Mouse (Mus musculus) T-helper 17 cell (primary cell): ENCODE results near the gene Cep128.

Source experiments
- in situ Hi-C, 2 experiments: fragments of 300-600 bp; cut with MboI, MseI; formaldehyde crosslinking; loops; 1 replicate in 1 of 2; 2 replicates in 1 of 2; pipeline ENCODE4 v1.15.1; 2025; ENCODE audit warnings: high pct_unique_total_duplicates in 2 of 2

Gene Cep128

GRCm38 (mm10) chr12:91185564-91185963, 198.6 kb downstream of the Cep128 start:
- in situ Hi-C loops: loop anchor here in 1 of 2 experiments (5.0 to 25.0 kb wide), 2 partner anchors 38 to 402 kb away; partner anchors contain the start of gene Gtf2a1

- in situ Hi-C loops: loop anchor here in 1 of 2 experiments (5.0 to 25.0 kb wide), 2 partner anchors 37 to 403 kb away; partner anchors contain the start of gene Gtf2a1
These were observed 199.6 kb downstream of the Cep128 start for GRCm38 (mm10) chr12:91184616-91185015.

GRCm38 (mm10) chr12:91183928-91184327, 200.3 kb downstream of the Cep128 start:
- in situ Hi-C loops: loop anchor here in 1 of 2 experiments (25.0 kb wide), 1 partner anchor 403 kb away; the partner anchor contains the start of gene Gtf2a1

GRCm38 (mm10) chr12:91183304-91183855, 200.8 kb downstream of the Cep128 start:
- in situ Hi-C loops: loop anchor here in 1 of 2 experiments (25.0 kb wide), 1 partner anchor 404 kb away; the partner anchor contains the start of gene Gtf2a1

- in situ Hi-C loops: loop anchor here in 1 of 2 experiments (25.0 kb wide), 1 partner anchor 410 kb away; the partner anchor contains the start of gene Gtf2a1
These were observed 207.2 kb downstream of the Cep128 start for GRCm38 (mm10) chr12:91176808-91177526.

- in situ Hi-C loops: no loop called here
These were observed 212.6 kb downstream of the Cep128 start for GRCm38 (mm10) chr12:91171613-91172012.

- in situ Hi-C loops: no loop called here
These were observed 223.0 kb downstream of the Cep128 start for GRCm38 (mm10) chr12:91161015-91161730.

- in situ Hi-C loops: loop anchor here in 1 of 2 experiments (5.0 kb wide), 1 partner anchor 39 kb away; no protein-coding TSS in a partner anchor
These were observed 225.7 kb downstream of the Cep128 start for GRCm38 (mm10) chr12:91158481-91158880.

- in situ Hi-C loops: no loop called here
These were observed 230.2 kb downstream of the Cep128 start for GRCm38 (mm10) chr12:91154052-91154451.

- in situ Hi-C loops: loop anchor here in 1 of 2 experiments (5.0 to 10.0 kb wide), 2 partner anchors 38 to 156 kb away; no protein-coding TSS in a partner anchor
These were observed 235.1 kb downstream of the Cep128 start for GRCm38 (mm10) chr12:91149152-91149551.

GRCm38 (mm10) chr12:91134740-91135517, 249.3 kb downstream of the Cep128 start:
- in situ Hi-C loops: loop anchor here in 1 of 2 experiments (5.0 kb wide), 1 partner anchor 63 kb away; no protein-coding TSS in a partner anchor

GRCm38 (mm10) chr12:91115054-91115453, 269.2 kb downstream of the Cep128 start:
- in situ Hi-C loops: no loop called here

- in situ Hi-C loops: no loop called here
These were observed 280.9 kb downstream of the Cep128 start for GRCm38 (mm10) chr12:91103316-91103715.

- in situ Hi-C loops: no loop called here
These were observed 286.3 kb downstream of the Cep128 start for GRCm38 (mm10) chr12:91097869-91098268.

- in situ Hi-C loops: no loop called here
These were observed 288.0 kb downstream of the Cep128 start for GRCm38 (mm10) chr12:91096197-91096596.

- in situ Hi-C loops: no loop called here
These were observed 295.9 kb downstream of the Cep128 start for GRCm38 (mm10) chr12:91088271-91088670.

GRCm38 (mm10) chr12:91085967-91086366, 298.2 kb downstream of the Cep128 start:
- in situ Hi-C loops: no loop called here

GRCm38 (mm10) chr12:91075600-91075999, 308.6 kb downstream of the Cep128 start:
- in situ Hi-C loops: no loop called here

- in situ Hi-C loops: loop anchor here (5.0 to 25.0 kb wide), 2 partner anchors 67 to 467 kb away; no protein-coding TSS in a partner anchor
These were observed 313.6 kb downstream of the Cep128 start for GRCm38 (mm10) chr12:91070551-91071045.

GRCm38 (mm10) chr12:91067083-91067441, 317.1 kb downstream of the Cep128 start:
- in situ Hi-C loops: loop anchor here in 1 of 2 experiments (25.0 kb wide), 1 partner anchor 470 kb away; no protein-coding TSS in a partner anchor
